In genomic region chr12:108373611-108374010, GRCm38 (mm10) we compare ENCODE assay signal across 12 mouse cellular contexts. TPM values are rescaled to one million over a fixed set of nuclear protein-coding genes. Genes with fewer than 3 reads are reported as not detected.
DNase-seq lines count a peak whose midpoint lies in the region; ATAC-seq and TF ChIP-seq lines count a peak whose summit lies in the region.
"Had no signal": no experiment of that assay in that cellular context is flagged by ENCODE, and none has a peak within 500 bp of the region (broad histone marks: within the 10 kb centered on the region; RNA-seq: fewer than 3 reads in every experiment).

No protein-coding gene starts in this region.

- H3K79me2 ChIP-seq in heart, adult 2 months (replicated peaks; ENCODE audit: control insufficient read depth, insufficient read depth, low read length): peaks cover 2% of the 10 kb centered on the region; the same call in 1 of the 2 replicates

- no peaks in the 10 kb centered on the region for H3K9me3 ChIP-seq in kidney, embryonic 16.5 days (ENCODE audit: low read length)
- H3K9me3 ChIP-seq in intestine, embryonic 16.5 days (ENCODE audit: control insufficient read depth, low read length): no peaks in the 10 kb centered on the region
- H3K9me3 ChIP-seq: hindbrain, embryonic 13.5 days had no signal

- peak; percentile 21; the same call in 1 of the 2 replicates for ATAC-seq in kidney, embryonic 16.5 days (ENCODE audit: low FRiP score, low TSS enrichment)
- no peak for ATAC-seq in intestine, embryonic 16.5 days

- TF ChIP-seq POLR2A in heart, adult 2 months (IDR thresholded peaks at IDR 0.05; ENCODE audit: insufficient read depth, low read depth, low read length): no peak
- TF ChIP-seq POLR2A in small intestine, adult 2 months (IDR thresholded peaks at IDR 0.05; ENCODE audit: low read depth, low read length): no peak

- H3K27me3 ChIP-seq in heart, adult 2 months (ENCODE audit: control insufficient read depth, insufficient read depth, low read length): no peaks in the 10 kb centered on the region
- H3K27me3 ChIP-seq in kidney, embryonic 16.5 days (ENCODE audit: insufficient read depth, low read length): no peaks in the 10 kb centered on the region
- no peaks in the 10 kb centered on the region for H3K27me3 ChIP-seq in intestine, embryonic 16.5 days (replicated peaks; ENCODE audit: control insufficient read depth, insufficient read depth, low read length)
- no peaks in the 10 kb centered on the region for H3K27me3 ChIP-seq in small intestine, adult 2 months (ENCODE audit: control insufficient read depth, insufficient read depth, low read length)
- H3K27me3 ChIP-seq: hindbrain, embryonic 13.5 days had no signal

- H3K4me1 ChIP-seq in heart, adult 2 months (ENCODE audit: control insufficient read depth, insufficient read depth, low read length): peaks cover 23% of the 10 kb centered on the region
- H3K4me1 ChIP-seq in kidney, embryonic 16.5 days (ENCODE audit: insufficient read depth, low read length): peaks cover 44% of the 10 kb centered on the region
- peaks cover 30% of the 10 kb centered on the region for H3K4me1 ChIP-seq in intestine, embryonic 16.5 days (ENCODE audit: control insufficient read depth, insufficient read depth, low read length)
- peaks cover 10% of the 10 kb centered on the region for H3K4me1 ChIP-seq in small intestine, adult 2 months (ENCODE audit: control insufficient read depth, insufficient read depth, insufficient read length, low read length)

- no peak overlapping the region for H3K9ac ChIP-seq in heart, adult 2 months (ENCODE audit: low read depth, low read length)
- H3K9ac ChIP-seq in kidney, embryonic 16.5 days (replicated peaks; ENCODE audit: low read length): no peak overlapping the region
- H3K9ac ChIP-seq in intestine, embryonic 16.5 days (ENCODE audit: low read depth, low read length): no peak overlapping the region
- H3K9ac ChIP-seq: hindbrain, embryonic 13.5 days had no signal

- no peak for TF ChIP-seq EP300 in heart, adult 2 months (IDR thresholded peaks at IDR 0.05; ENCODE audit: insufficient read depth, low read depth, low read length)

- peak overlapping the region; percentile 98; the same call in 1 of the 2 replicates for H3K27ac ChIP-seq in heart, adult 2 months
- peak overlapping the region; percentile 23; the same call in 1 of the 2 replicates for H3K27ac ChIP-seq in kidney, embryonic 16.5 days (ENCODE audit: low read length)
- H3K27ac ChIP-seq in intestine, embryonic 16.5 days (ENCODE audit: low read length): peak overlapping the region; percentile 70; the same call in 1 of the 2 replicates
- 0 out of 2 replicates have a peak overlapping the region, but pooled peaks have one; percentile 26 for H3K27ac ChIP-seq in small intestine, adult 2 months (ENCODE audit: insufficient read depth, low read depth, low read length)
- H3K27ac ChIP-seq: hindbrain, embryonic 13.5 days had no signal

- DNase-seq in heart, adult 2 months: no peak
- no peak for DNase-seq in heart, adult 11 months
- no peak for DNase-seq in kidney, adult 18-20 months
- DNase-seq in left cerebral cortex, postnatal 4 days: no peak
- DNase-seq in adrenal gland, adult (ENCODE audit: inconsistent age in 2 of 2, low spot score in 1 of 2): no peak
- DNase-seq: thymus, postnatal 4 days had no signal

- intact Hi-C loops in heart, adult 2 months (cut with DNase I): loop anchor here (5.0 kb wide), 1 partner anchor 184 kb away; no protein-coding TSS in a partner anchor
- intact Hi-C loops in left cerebral cortex, postnatal 4 days (cut with DNase I): no loop called here

- H3K4me3 ChIP-seq in heart, adult 2 months: no peak overlapping the region
- no peak overlapping the region for H3K4me3 ChIP-seq in kidney, embryonic 16.5 days (ENCODE audit: low read length)
- no peak overlapping the region for H3K4me3 ChIP-seq in intestine, embryonic 16.5 days (ENCODE audit: low read length)
- H3K4me3 ChIP-seq in small intestine, adult 2 months (ENCODE audit: low read depth, low read length): no peak overlapping the region
- H3K4me3 ChIP-seq: hindbrain, embryonic 13.5 days had no signal

- TF ChIP-seq CTCF in heart, adult 2 months (IDR thresholded peaks at IDR 0.05): no peak
- TF ChIP-seq CTCF in small intestine, adult 2 months (IDR thresholded peaks at IDR 0.05; ENCODE audit: extremely low read depth, insufficient read length, insufficient replicate concordance, low read depth, low read length): no peak

- no peak overlapping the region for H3K4me2 ChIP-seq in kidney, embryonic 16.5 days (replicated peaks; ENCODE audit: low read depth, low read length)
- H3K4me2 ChIP-seq in intestine, embryonic 16.5 days (ENCODE audit: low read depth, low read length): no peak overlapping the region
- H3K4me2 ChIP-seq: hindbrain, embryonic 13.5 days had no signal

- WGBS in heart, adult 2 months: 67% methylated on average over 9 of the region's 9 CpGs
- WGBS in kidney, embryonic 16.5 days: 17% methylated on average over 9 of the region's 9 CpGs
- 41% methylated on average over 9 of the region's 9 CpGs for WGBS in intestine, embryonic 16.5 days
- WGBS in small intestine, adult 2 months: 76% methylated on average over 9 of the region's 9 CpGs

- no peaks in the 10 kb centered on the region; the same call in 1 of the 2 replicates for H3K36me3 ChIP-seq in heart, adult 2 months (ENCODE audit: control insufficient read depth, insufficient read depth, low read length)
- H3K36me3 ChIP-seq in kidney, embryonic 16.5 days (ENCODE audit: insufficient read depth, low read length): no peaks in the 10 kb centered on the region
- H3K36me3 ChIP-seq in intestine, embryonic 16.5 days (ENCODE audit: control insufficient read depth, insufficient read depth, low read length): no peaks in the 10 kb centered on the region
- H3K36me3 ChIP-seq in small intestine, adult 2 months (ENCODE audit: control insufficient read depth, insufficient read depth, low read length): no peaks in the 10 kb centered on the region
- H3K36me3 ChIP-seq: hindbrain, embryonic 13.5 days had no signal

RNA-seq across cellular contexts. Expression of gene Eml1, which starts 2.9 kb away (rescaled TPM):
- 10 to 100 TPM; 73.5 to 84.7 TPM for total RNA-seq in heart, adult 2 months (2021)
- 68.7 and 112 TPM in 2 replicates for polyA plus RNA-seq in heart, adult 2 months (2012; rRNA removed)
- 82.7 and 92.4 TPM in 2 replicates for polyA plus RNA-seq in kidney, embryonic 16.5 days (2015; fragmentation: Nextera tagmentation; extraction: Ambion mirVana)
- 63.7 and 67.4 TPM in 2 replicates for polyA plus RNA-seq in intestine, embryonic 16.5 days (2015; fragmentation: Nextera tagmentation; extraction: Ambion mirVana)
- polyA plus RNA-seq in small intestine, adult 2 months (2012; rRNA removed): 10.1 and 19.8 TPM in 2 replicates
- 10 to 100 TPM; 93.3 to 99.0 TPM for total RNA-seq in left cerebral cortex, postnatal 4 days (2021)
- total RNA-seq: MEL had no signal

RNA-seq across cellular contexts. Expression of gene Cyp46a1, which starts 39.4 kb away (rescaled TPM):
- total RNA-seq in heart, adult 2 months (2021): under 1 TPM; 0.41 to 0.47 TPM
- 1.3 and 1.8 TPM in 2 replicates for polyA plus RNA-seq in heart, adult 2 months (2012; rRNA removed)
- 11.8 and 12.2 TPM in 2 replicates for polyA plus RNA-seq in kidney, embryonic 16.5 days (2015; fragmentation: Nextera tagmentation; extraction: Ambion mirVana)
- polyA plus RNA-seq in intestine, embryonic 16.5 days (2015; fragmentation: Nextera tagmentation; extraction: Ambion mirVana): 3.8 and 4.6 TPM in 2 replicates
- 0.51 and 1.2 TPM in 2 replicates for polyA plus RNA-seq in small intestine, adult 2 months (2012; rRNA removed)
- total RNA-seq in left cerebral cortex, postnatal 4 days (2021): 10 to 100 TPM; 65.7 to 78.6 TPM
- total RNA-seq: MEL; neutrophil, adult 5-6 weeks had no signal

Comparison
In these comparisons a context has a peak if more than half of its experiments do, and no peak if none do; other contexts are left out.
1. H3K27ac ChIP-seq: peak in every context shown above with its lines; median percentile 98 in heart, adult 2 months; 70 in intestine, embryonic 16.5 days; 26 in small intestine, adult 2 months; 23 in kidney, embryonic 16.5 days.